In genomic region chr9:15285443-15285842, GRCm38 (mm10) we compare ENCODE assay signal across 11 mouse cellular contexts. TPM values are rescaled to one million over a fixed set of nuclear protein-coding genes. Genes with fewer than 3 reads are reported as not detected.
A peak's percentile ranks its signal among the peaks of the same experiment; 100 is the strongest.
DNase-seq lines count a peak whose midpoint lies in the region; ATAC-seq and TF ChIP-seq lines count a peak whose summit lies in the region.
"Had no signal": no experiment of that assay in that cellular context is flagged by ENCODE, and none has a peak within 500 bp of the region (broad histone marks: within the 10 kb centered on the region; RNA-seq: fewer than 3 reads in every experiment).

No protein-coding gene starts in this region.

- no peak overlapping the region for H3K27ac ChIP-seq in testis, adult 2 months (ENCODE audit: control insufficient read depth, insufficient read depth, low read depth, low read length)
- H3K27ac ChIP-seq: midbrain, embryonic 10.5 days had no signal

- H3K4me1 ChIP-seq in testis, adult 2 months (ENCODE audit: control insufficient read depth, insufficient read depth, low read length) = peaks cover 2% of the 10 kb centered on the region; the same call in 1 of the 2 replicates

- peak; percentile 66 for DNase-seq in heart, adult 11 months
- DNase-seq in heart, adult 8-10 months (ENCODE audit: low spot score) = no peak
- no peak for DNase-seq in testis, postnatal 14 days (ENCODE audit: low spot score)
- peak; percentile 20 for DNase-seq in thymus, postnatal 14 days
- no peak for DNase-seq in spleen, postnatal 36 days (ENCODE audit: low spot score in 2 of 2)
- DNase-seq in layer of hippocampus, adult 11-12 months (ENCODE audit: low spot score) = no peak
- DNase-seq: cerebellum, adult 8-10 months had no signal

- H3K36me3 ChIP-seq in testis, adult 2 months (ENCODE audit: control insufficient read depth, insufficient read depth, low read length) = no peaks in the 10 kb centered on the region
- H3K36me3 ChIP-seq: midbrain, embryonic 10.5 days had no signal

- ATAC-seq in erythroblast, adult 5-6 weeks (replicated peaks; ENCODE audit: low FRiP score, poor library complexity, severe bottlenecking) = 0 out of 2 replicates have a peak, but pooled peaks have one; percentile 24
- ATAC-seq: intestine, embryonic 16.5 days had no signal

- TF ChIP-seq CTCF in testis, adult 2 months (IDR thresholded peaks at IDR 0.05; ENCODE audit: control insufficient read depth, insufficient read depth, insufficient replicate concordance, low read depth, low read length) = peak; percentile 9; the same call in 1 of the 2 replicates

- no peak overlapping the region for H3K4me3 ChIP-seq in testis, adult 2 months (ENCODE audit: control insufficient read depth, low read depth, low read length)
- H3K4me3 ChIP-seq: midbrain, embryonic 10.5 days had no signal

- no peak for TF ChIP-seq POLR2A in testis, adult 2 months (IDR thresholded peaks at IDR 0.05; ENCODE audit: control insufficient read depth, low read depth, low read length)

- H3K27me3 ChIP-seq in testis, adult 2 months (ENCODE audit: control insufficient read depth, insufficient read depth, low read length) = no peaks in the 10 kb centered on the region

RNA-seq across cellular contexts. Expression of gene Med17, which starts 5.7 kb away (rescaled TPM):
- 10 to 100 TPM; 14.0 to 17.9 (median 16.1) TPM for total RNA-seq in heart, adult 8-10 months (2022)
- polyA plus RNA-seq in testis, adult 2 months (2012; rRNA removed) = 12.1 and 17.3 TPM in 2 replicates
- 13.4 and 16.9 TPM in 2 replicates for total RNA-seq in erythroblast, adult 5-6 weeks (2015; ENCODE audit: low replicate concordance)
- total RNA-seq in erythroblast, adult 5-6 weeks (2017; ENCODE audit: low replicate concordance) = 7.4 and 18.5 TPM in 2 replicates

RNA-seq across cellular contexts. Expression of gene Taf1d, which starts 20.6 kb away (rescaled TPM):
- total RNA-seq in heart, adult 8-10 months (2022) = 10 to 100 TPM; 20.3 to 33.5 (median 26.0) TPM
- 15.1 and 16.8 TPM in 2 replicates for polyA plus RNA-seq in testis, adult 2 months (2012; rRNA removed)
- total RNA-seq in erythroblast, adult 5-6 weeks (2015; ENCODE audit: low replicate concordance) = 92.0 and 139 TPM in 2 replicates
- total RNA-seq in erythroblast, adult 5-6 weeks (2017; ENCODE audit: low replicate concordance) = 429 and 577 TPM in 2 replicates

RNA-seq across cellular contexts. Expression of gene 4931406C07Rik, which starts 20.8 kb away (rescaled TPM):
- 1 to 10 TPM; 5.0 to 7.2 (median 5.7) TPM for total RNA-seq in heart, adult 8-10 months (2022)
- polyA plus RNA-seq in testis, adult 2 months (2012; rRNA removed) = 13.4 and 17.7 TPM in 2 replicates
- 2.7 and 3.8 TPM in 2 replicates for total RNA-seq in erythroblast, adult 5-6 weeks (2015; ENCODE audit: low replicate concordance)
- total RNA-seq in erythroblast, adult 5-6 weeks (2017; ENCODE audit: low replicate concordance) = 0.94 and 2.6 TPM in 2 replicates

RNA-seq across cellular contexts. Expression of gene Vstm5, which starts 46.6 kb away (rescaled TPM):
- total RNA-seq in heart, adult 8-10 months (2022) = under 1 TPM in 2 of 4 experiments, not detected in 2; 0.14 to 0.41 TPM
- polyA plus RNA-seq in testis, adult 2 months (2012; rRNA removed) = 0.40 and 0.43 TPM in 2 replicates
- not detected in 2 replicates for total RNA-seq in erythroblast, adult 5-6 weeks (2015; ENCODE audit: low replicate concordance)
- 1.1 TPM in 1 of 2 replicates, not detected in the other for total RNA-seq in erythroblast, adult 5-6 weeks (2017; ENCODE audit: low replicate concordance)

Comparison
In these comparisons a context has a peak if more than half of its experiments do, and no peak if none do; other contexts are left out.
1. DNase-seq: peak in heart, adult 11 months (single experiment) and thymus, postnatal 14 days (single experiment); none in heart, adult 8-10 months (single experiment), testis, postnatal 14 days (single experiment), spleen, postnatal 36 days (0 of 2) and layer of hippocampus, adult 11-12 months (single experiment).